Mouse (Mus musculus): ENCODE data around the gene Tomm22. TPM values are rescaled to one million over a fixed set of nuclear protein-coding genes. Genes with fewer than 3 reads are reported as not detected.
A peak's percentile ranks its signal among the peaks of the same experiment; 100 is the strongest.
"Not testable (repeated sequence)": the region's sequence is repeated elsewhere in the genome, so short reads cannot be mapped to it uniquely, and the experiment has no call there.

Gene Tomm22
- polyA plus RNA-seq, 1 experiment: 361 TPM

DNA sequence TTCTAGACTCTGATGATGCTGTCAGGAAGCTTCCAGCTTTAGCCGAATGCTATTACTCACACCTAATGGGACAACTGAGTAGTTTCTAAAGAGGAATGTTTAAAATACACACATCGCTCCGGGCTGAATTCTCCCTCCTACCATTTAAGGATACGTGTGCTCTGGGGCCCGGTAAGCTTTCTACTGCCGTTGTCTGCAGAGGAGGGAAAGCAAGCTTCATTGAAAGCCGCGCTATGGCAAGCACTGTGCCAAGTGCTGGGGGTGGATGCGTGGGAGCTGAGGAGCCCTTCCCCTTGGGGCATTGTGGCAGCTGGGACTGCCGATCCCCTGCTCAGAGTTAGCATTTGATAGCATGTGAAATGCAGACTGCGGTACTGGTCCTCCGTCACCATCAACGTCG is 14.2 kb upstream of the Tomm22 start:
- peaks cover 2% of the 10 kb centered on the region for H3K36me3 ChIP-seq (ENCODE audit: control insufficient read depth, insufficient read depth, low read length)
- H3K4me1 ChIP-seq (ENCODE audit: control insufficient read depth, insufficient read depth, low read length): peaks cover 3% of the 10 kb centered on the region; the same call in 1 of the 2 replicates
- H3K4me3 ChIP-seq (ENCODE audit: control insufficient read depth, low read depth, low read length): peak overlapping the region; percentile 64
- TF ChIP-seq POLR2A (IDR thresholded peaks at IDR 0.05; ENCODE audit: control insufficient read depth, low read depth, low read length) (no peak), CTCF (IDR thresholded peaks at IDR 0.05; ENCODE audit: control insufficient read depth, insufficient read depth, insufficient replicate concordance, low read depth, low read length) (no peak)
- no peak overlapping the region for H3K27ac ChIP-seq (ENCODE audit: control insufficient read depth, insufficient read depth, low read depth, low read length)
- H3K27me3 ChIP-seq (ENCODE audit: control insufficient read depth, insufficient read depth, low read length): no peaks in the 10 kb centered on the region

DNA sequence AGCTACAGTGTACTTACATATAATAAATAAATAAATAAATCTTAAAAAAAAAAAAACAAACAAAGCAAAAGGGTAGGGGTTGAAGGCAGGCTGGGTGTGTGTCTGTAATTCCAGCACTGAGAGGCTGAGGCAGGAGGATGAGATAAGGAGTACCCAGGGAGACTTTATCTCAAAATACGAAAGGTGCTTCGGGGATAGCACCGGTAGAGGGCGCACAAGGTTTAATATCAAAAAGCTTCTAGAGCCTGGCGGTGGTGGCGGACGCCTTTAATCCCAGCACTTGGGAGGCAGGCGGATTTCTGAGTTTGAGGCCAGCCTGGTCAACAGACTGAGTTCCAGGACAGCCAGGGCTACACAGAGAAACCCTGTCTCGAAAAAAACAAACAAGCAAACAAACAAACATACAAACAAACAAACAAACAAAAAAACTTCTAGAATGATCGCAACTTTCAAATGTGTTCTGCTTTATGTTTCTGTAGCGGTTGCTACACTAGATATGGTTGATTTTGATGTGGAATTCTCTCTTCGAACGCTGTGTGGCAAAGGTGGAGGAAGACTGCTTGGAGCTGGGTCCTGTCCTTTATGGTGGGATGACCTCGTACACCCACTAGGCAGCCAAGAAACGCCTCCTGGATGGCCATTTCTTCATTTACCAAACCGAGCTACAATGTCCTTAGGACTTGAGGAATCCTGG is 12.7 kb upstream of the Tomm22 start:
- H3K27me3 ChIP-seq (ENCODE audit: control insufficient read depth, insufficient read depth, low read length): no peaks in the 10 kb centered on the region
- peaks cover 3% of the 10 kb centered on the region; the same call in 1 of the 2 replicates for H3K4me1 ChIP-seq (ENCODE audit: control insufficient read depth, insufficient read depth, low read length)
- no peak for TF ChIP-seq POLR2A (IDR thresholded peaks at IDR 0.05; ENCODE audit: control insufficient read depth, low read depth, low read length)
- TF ChIP-seq CTCF (IDR thresholded peaks at IDR 0.05; ENCODE audit: control insufficient read depth, insufficient read depth, insufficient replicate concordance, low read depth, low read length): peak; percentile 26; the same call in 1 of the 2 replicates

DNA sequence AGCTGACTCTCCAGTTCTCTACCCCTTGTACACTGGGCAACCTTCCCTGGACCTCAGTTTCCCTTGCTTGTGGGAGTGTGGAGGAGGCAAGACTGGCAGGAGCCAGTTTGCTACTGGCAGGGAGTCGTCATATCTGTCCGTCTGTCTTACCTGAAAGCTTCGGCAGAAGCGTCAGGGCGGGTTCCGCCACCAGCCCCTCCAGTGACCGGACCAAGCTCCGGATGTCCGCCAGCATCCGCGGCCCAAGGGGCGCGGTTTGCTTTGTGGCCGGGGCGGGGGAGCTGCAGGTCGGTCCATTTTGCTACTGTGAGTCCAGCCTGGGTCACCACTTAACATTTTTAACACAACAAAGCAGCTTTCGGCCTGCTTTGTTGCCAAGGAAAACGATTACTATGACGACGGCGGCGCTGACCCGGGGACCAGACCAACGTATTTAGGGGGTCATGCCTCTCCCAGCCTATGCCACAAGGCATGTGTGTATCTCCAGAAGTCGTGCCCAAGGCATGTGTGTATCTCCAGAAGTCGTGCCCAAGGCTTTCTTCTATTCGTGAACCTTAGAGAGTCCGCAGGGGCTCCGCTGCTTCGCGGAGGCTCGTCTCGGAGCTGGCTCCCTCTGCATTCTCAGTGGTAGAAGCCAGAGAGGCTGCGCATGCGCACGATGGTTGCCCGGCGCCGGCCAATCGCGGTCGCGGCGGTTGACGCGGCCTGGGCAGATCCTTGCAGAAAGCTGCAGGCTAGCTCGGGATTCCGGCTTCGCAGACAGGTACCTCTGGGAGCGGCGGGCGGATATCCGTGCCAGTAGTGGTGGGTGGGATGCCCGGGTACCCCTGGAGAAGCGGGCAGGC is 11.9 kb upstream of the Tomm22 start, which contains the start of the genes Fam227a and Cby1:
Gene Fam227a, minus strand, starts transcription at position 426 of the 845 bp plus-strand sequence.
Gene Cby1, plus strand, starts transcription at position 669 of the 845 bp plus-strand sequence.
- peak within 1 kb of the TSS; percentile 99 for H3K4me3 ChIP-seq (ENCODE audit: control insufficient read depth, low read depth, low read length)
- H3K4me1 ChIP-seq (ENCODE audit: control insufficient read depth, insufficient read depth, low read length): peaks cover 3% of the 10 kb centered on the region; the same call in 1 of the 2 replicates
- H3K27me3 ChIP-seq (ENCODE audit: control insufficient read depth, insufficient read depth, low read length): no peaks in the 10 kb centered on the region
- peak within 1 kb of the TSS; percentile 98 for H3K27ac ChIP-seq (ENCODE audit: control insufficient read depth, insufficient read depth, low read depth, low read length)
- TF ChIP-seq CTCF (IDR thresholded peaks at IDR 0.05; ENCODE audit: control insufficient read depth, insufficient read depth, insufficient replicate concordance, low read depth, low read length): no peak
- TF ChIP-seq POLR2A (IDR thresholded peaks at IDR 0.05; ENCODE audit: control insufficient read depth, low read depth, low read length): peak; percentile 90
- peaks cover 2% of the 10 kb centered on the region for H3K36me3 ChIP-seq (ENCODE audit: control insufficient read depth, insufficient read depth, low read length)

More for the DNA sequence above, 12.7 kb upstream of the Tomm22 start:
- H3K36me3 ChIP-seq (ENCODE audit: control insufficient read depth, insufficient read depth, low read length): peaks cover 2% of the 10 kb centered on the region
- H3K4me3 ChIP-seq (ENCODE audit: control insufficient read depth, low read depth, low read length): peak overlapping the region; percentile 99
- peak overlapping the region; percentile 98 for H3K27ac ChIP-seq (ENCODE audit: control insufficient read depth, insufficient read depth, low read depth, low read length)

DNA sequence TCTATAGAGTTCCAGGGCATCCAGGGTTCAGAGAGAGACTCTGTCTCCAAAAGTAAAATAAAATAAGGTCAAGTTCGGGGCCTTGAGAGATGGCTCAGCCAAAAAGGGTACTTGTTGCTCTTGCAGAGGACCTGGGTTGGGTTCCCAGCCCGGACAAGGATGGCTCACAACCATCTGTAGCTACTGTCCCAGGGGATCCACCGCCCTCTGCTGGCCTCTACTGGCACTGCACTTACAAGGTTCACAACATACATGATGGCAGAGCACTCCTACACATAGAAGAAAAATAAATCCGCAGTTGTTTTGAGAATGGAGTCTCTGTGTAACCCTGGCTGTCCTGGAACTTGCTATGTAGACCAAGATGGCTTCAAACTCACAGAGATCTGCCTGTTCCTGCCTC is 8.8 kb upstream of the Tomm22 start:
- Histone ChIP-seq H3K4me3 (ENCODE audit: control insufficient read depth, low read depth, low read length) (no peak overlapping the region), H3K36me3 (ENCODE audit: control insufficient read depth, insufficient read depth, low read length) (peaks cover 2% of the 10 kb centered on the region), H3K4me1 (ENCODE audit: control insufficient read depth, insufficient read depth, low read length) (peaks cover 3% of the 10 kb centered on the region; the same call in 1 of the 2 replicates), H3K27ac (ENCODE audit: control insufficient read depth, insufficient read depth, low read depth, low read length) (no peak overlapping the region), H3K27me3 (ENCODE audit: control insufficient read depth, insufficient read depth, low read length) (no peaks in the 10 kb centered on the region)
- TF ChIP-seq CTCF (IDR thresholded peaks at IDR 0.05; ENCODE audit: control insufficient read depth, insufficient read depth, insufficient replicate concordance, low read depth, low read length): peak; percentile 77; the same call in 1 of the 2 replicates
- no peak for TF ChIP-seq POLR2A (IDR thresholded peaks at IDR 0.05; ENCODE audit: control insufficient read depth, low read depth, low read length)

DNA sequence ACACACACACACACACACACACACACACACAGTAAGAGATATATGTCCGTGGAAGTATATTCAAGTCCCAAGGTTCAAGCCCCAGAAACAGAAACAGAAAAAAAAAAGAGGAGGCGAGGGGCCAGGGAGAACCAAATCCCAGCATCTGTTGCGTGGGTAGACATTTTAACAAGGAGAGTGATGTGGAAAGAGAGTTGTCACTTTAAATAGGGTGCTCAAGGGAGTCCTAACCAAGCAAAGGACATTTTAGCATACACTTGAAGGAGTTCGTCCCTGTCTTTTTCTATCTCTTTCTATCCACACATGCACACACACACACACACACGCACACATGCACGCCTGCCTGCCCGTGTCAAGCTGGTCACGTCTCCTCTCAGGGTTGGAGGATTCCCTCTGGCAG is 6.0 kb upstream of the Tomm22 start:
- no peak overlapping the region for H3K4me3 ChIP-seq (ENCODE audit: control insufficient read depth, low read depth, low read length)
- TF ChIP-seq POLR2A (IDR thresholded peaks at IDR 0.05; ENCODE audit: control insufficient read depth, low read depth, low read length) (no peak), CTCF (IDR thresholded peaks at IDR 0.05; ENCODE audit: control insufficient read depth, insufficient read depth, insufficient replicate concordance, low read depth, low read length) (no peak)

DNA sequence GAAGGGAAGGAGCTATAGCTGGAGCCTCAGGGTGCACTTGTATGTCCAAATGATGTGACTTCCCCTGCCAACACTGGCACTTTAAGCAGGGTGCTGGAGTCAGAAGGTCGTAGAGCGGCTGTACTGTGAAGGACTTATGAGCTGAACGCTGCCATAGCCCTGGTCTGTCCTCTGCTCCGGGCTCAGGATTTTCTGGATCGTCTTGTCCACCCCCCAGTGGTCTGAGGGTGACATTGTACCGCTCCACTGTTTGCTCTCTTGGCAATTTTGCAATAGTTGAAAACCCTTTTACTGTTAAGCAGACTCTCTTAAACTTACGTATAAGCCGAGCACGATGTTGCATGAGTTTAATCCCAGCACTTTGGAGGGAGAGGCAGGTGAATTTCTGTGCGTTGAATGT is 1.5 kb upstream of the Tomm22 start:
- no peaks in the 10 kb centered on the region; the same call in 1 of the 2 replicates for H3K36me3 ChIP-seq (ENCODE audit: control insufficient read depth, insufficient read depth, low read length)

More for the DNA sequence above, 6.0 kb upstream of the Tomm22 start:
- Histone ChIP-seq H3K36me3 (ENCODE audit: control insufficient read depth, insufficient read depth, low read length) (peaks cover 2% of the 10 kb centered on the region), H3K27ac (ENCODE audit: control insufficient read depth, insufficient read depth, low read depth, low read length) (no peak overlapping the region), H3K4me1 (ENCODE audit: control insufficient read depth, insufficient read depth, low read length) (peaks cover 1% of the 10 kb centered on the region; the same call in 1 of the 2 replicates), H3K27me3 (ENCODE audit: control insufficient read depth, insufficient read depth, low read length) (no peaks in the 10 kb centered on the region)

DNA sequence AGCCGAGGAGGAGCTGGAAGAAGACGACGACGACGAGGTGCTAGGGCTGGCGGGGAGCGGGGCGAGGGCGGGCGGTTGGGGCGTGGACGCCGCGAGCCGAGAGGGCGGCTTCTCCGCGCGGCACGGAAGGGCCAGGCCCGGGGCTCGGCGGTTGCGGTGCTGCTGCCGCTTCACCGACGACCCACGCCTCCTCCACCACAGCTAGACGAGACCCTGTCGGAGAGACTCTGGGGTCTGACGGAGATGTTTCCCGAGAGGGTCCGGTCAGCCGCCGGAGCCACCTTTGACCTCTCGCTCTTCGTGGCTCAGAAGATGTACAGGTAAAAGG is 275 bp downstream of the Tomm22 start:
- TF ChIP-seq POLR2A (IDR thresholded peaks at IDR 0.05; ENCODE audit: control insufficient read depth, low read depth, low read length): no peak
- Histone ChIP-seq H3K27me3 (ENCODE audit: control insufficient read depth, insufficient read depth, low read length) (no peaks in the 10 kb centered on the region), H3K27ac (ENCODE audit: control insufficient read depth, insufficient read depth, low read depth, low read length) (peak overlapping the region; percentile 86), H3K36me3 (ENCODE audit: control insufficient read depth, insufficient read depth, low read length) (no peaks in the 10 kb centered on the region; the same call in 1 of the 2 replicates), H3K4me3 (ENCODE audit: control insufficient read depth, low read depth, low read length) (peak overlapping the region; percentile 93), H3K4me1 (ENCODE audit: control insufficient read depth, insufficient read depth, low read length) (peaks cover 5% of the 10 kb centered on the region)

More for the DNA sequence above, 1.5 kb upstream of the Tomm22 start:
- peaks cover 5% of the 10 kb centered on the region for H3K4me1 ChIP-seq (ENCODE audit: control insufficient read depth, insufficient read depth, low read length)
- no peak overlapping the region for H3K27ac ChIP-seq (ENCODE audit: control insufficient read depth, insufficient read depth, low read depth, low read length)
- no peak overlapping the region for H3K4me3 ChIP-seq (ENCODE audit: control insufficient read depth, low read depth, low read length)
- no peaks in the 10 kb centered on the region for H3K27me3 ChIP-seq (ENCODE audit: control insufficient read depth, insufficient read depth, low read length)
- TF ChIP-seq CTCF (IDR thresholded peaks at IDR 0.05; ENCODE audit: control insufficient read depth, insufficient read depth, insufficient replicate concordance, low read depth, low read length) (0 out of 2 replicates have a peak, but pooled peaks have one; percentile 13), POLR2A (IDR thresholded peaks at IDR 0.05; ENCODE audit: control insufficient read depth, low read depth, low read length) (no peak)

DNA sequence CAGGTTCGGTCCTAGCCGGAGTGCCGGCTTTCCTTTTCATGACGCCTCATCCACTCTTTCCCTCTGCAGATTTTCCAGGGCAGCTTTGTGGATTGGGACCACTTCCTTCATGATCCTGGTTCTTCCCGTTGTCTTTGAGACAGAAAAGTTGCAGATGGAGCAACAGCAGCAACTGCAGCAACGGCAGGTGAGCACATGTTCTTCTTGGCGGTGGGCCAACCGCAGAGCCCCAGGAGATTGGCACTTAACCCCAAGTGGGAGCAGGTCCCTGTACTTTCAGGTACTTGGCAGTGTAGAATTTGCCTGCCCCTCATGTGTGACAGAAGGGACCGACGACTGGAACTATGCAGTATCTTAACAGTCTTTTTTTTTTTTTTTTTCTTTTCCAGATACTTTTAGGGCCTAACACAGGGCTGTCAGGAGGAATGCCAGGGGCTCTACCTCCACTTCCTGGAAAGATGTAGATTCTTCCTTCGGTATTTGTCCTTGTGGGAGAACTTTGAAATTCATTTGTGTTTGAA is 1.2 kb downstream of the Tomm22 start:
- not testable (repeated sequence) for H3K4me1 ChIP-seq (ENCODE audit: control insufficient read depth, insufficient read depth, low read length); H3K27me3 ChIP-seq (ENCODE audit: control insufficient read depth, insufficient read depth, low read length); H3K36me3 ChIP-seq (ENCODE audit: control insufficient read depth, insufficient read depth, low read length); H3K27ac ChIP-seq (ENCODE audit: control insufficient read depth, insufficient read depth, low read depth, low read length)
- peak overlapping the region; percentile 81 for H3K4me3 ChIP-seq (ENCODE audit: control insufficient read depth, low read depth, low read length)
